Mouse (Mus musculus) erythroblast, embryonic 14.5 days (primary cell): Measurements from ENCODE around the gene Trank1.

Source experiments
- GATA1 ChIP-seq: IDR thresholded peaks from 2 replicates; pipeline ENCODE4 v1.6.1; 2012; ENCODE audit warnings: low read length, inconsistent platforms, mixed read lengths
- TAL1 ChIP-seq: IDR thresholded peaks from 3 replicates; pipeline ENCODE4 v1.6.1; 2012; ENCODE audit warnings: low read length, inconsistent platforms, mixed read lengths

GRCm38 (mm10) chr9:111439836-111440201 is 128.3 kb downstream of the Trank1 start:
- TF ChIP-seq GATA1 (no peak), TAL1 (no peak)
